Mouse (Mus musculus) lung, adult 18-20 months (tissue): ENCODE measurements around the gene Usp44.
"Not testable (repeated sequence)": the region's sequence is repeated elsewhere in the genome, so short reads cannot be mapped to it uniquely, and the experiment has no call there.

Source experiments
- DNase-seq, 2 experiments: peaks; one replicate each; pipeline ENCODE4 v3.0.0; 2022; ENCODE audit warnings: mixed read lengths in 2 of 2

Gene Usp44

GRCm38 (mm10) chr10:93830931-93831729, at the start of gene Usp44:
TSS of gene Usp44 (plus strand) at chr10:93831555.
- no peak for DNase-seq

GRCm38 (mm10) chr10:93783216-93784013, 47.9 kb upstream of the Usp44 start:
- DNase-seq: peak in 1 of 2 experiments; percentile 10

GRCm38 (mm10) chr10:93799711-93800362, 31.5 kb upstream of the Usp44 start:
- DNase-seq: no peak

- no peak for DNase-seq
These were observed 31.0 kb upstream of the Usp44 start for GRCm38 (mm10) chr10:93800363-93800722.

- DNase-seq: no peak
These were observed 30.5 kb upstream of the Usp44 start for GRCm38 (mm10) chr10:93800895-93801294.

GRCm38 (mm10) chr10:93803199-93803598, 28.2 kb upstream of the Usp44 start:
- DNase-seq: no peak

GRCm38 (mm10) chr10:93809438-93809837, 21.9 kb upstream of the Usp44 start:
- not testable (repeated sequence) for DNase-seq

GRCm38 (mm10) chr10:93810590-93811185, 20.7 kb upstream of the Usp44 start:
- no peak for DNase-seq

- no peak for DNase-seq
These were observed 19.3 kb upstream of the Usp44 start for GRCm38 (mm10) chr10:93812098-93812497.

- peak; percentile 45 to 67 for DNase-seq
These were observed 18.5 kb upstream of the Usp44 start for GRCm38 (mm10) chr10:93812774-93813415.

GRCm38 (mm10) chr10:93813755-93814154, 17.6 kb upstream of the Usp44 start:
- DNase-seq: no peak

GRCm38 (mm10) chr10:93818661-93819060, 12.7 kb upstream of the Usp44 start:
- peak; percentile 33 to 71 for DNase-seq

- DNase-seq: no peak
These were observed 1.2 kb upstream of the Usp44 start for GRCm38 (mm10) chr10:93829898-93830831.

GRCm38 (mm10) chr10:93831730-93832574, 597 bp downstream of the Usp44 start:
- no peak for DNase-seq

GRCm38 (mm10) chr10:93832811-93833210, 1.5 kb downstream of the Usp44 start:
- DNase-seq: no peak

GRCm38 (mm10) chr10:93833370-93833698, 2.0 kb downstream of the Usp44 start:
- DNase-seq: no peak

GRCm38 (mm10) chr10:93833699-93834393, 2.5 kb downstream of the Usp44 start:
- DNase-seq: peak; percentile 37 to 45

- no peak for DNase-seq
These were observed 3.0 kb downstream of the Usp44 start for GRCm38 (mm10) chr10:93834394-93834745.

- not testable (repeated sequence) for DNase-seq
These were observed 3.8 kb downstream of the Usp44 start for GRCm38 (mm10) chr10:93835115-93835514.

- DNase-seq: no peak
These were observed 15.4 kb downstream of the Usp44 start for GRCm38 (mm10) chr10:93846706-93847105.
